Mouse (Mus musculus) liver, embryonic 14.5 days (tissue): ENCODE results near the gene Mesp2. TPM values are rescaled to one million over a fixed set of nuclear protein-coding genes. Genes with fewer than 3 reads are reported as not detected.

Source experiments
- ATAC-seq: fragments of 200-750 bp; cut with Nextera tagmentation; 2 replicates; pipeline ENCODE4 v1.8.0; 2017; ENCODE audit warnings: moderate number of reproducible peaks, mild to moderate bottlenecking, moderate library complexity; ENCODE audit not compliant: insufficient read depth
- DNase-seq, 3 experiments: peaks; one replicate each; pipeline ENCODE4 v3.0.0-alpha.2; 2012 to 2013; ENCODE audit warnings: low read depth in 3 of 3, low spot score in 3 of 3
- H3K27ac ChIP-seq: fragments of 300-500 bp; sonication (generic); 2 replicates; pipeline ENCODE4 v1.5.1; 2014; ENCODE audit warnings: moderate library complexity, mild to moderate bottlenecking, control low read depth, inconsistent platforms
- H3K27me3 ChIP-seq: fragments of 300-500 bp; sonication (generic); 2 replicates; pipeline ENCODE4 v1.6.1; 2014; ENCODE audit warnings: mild to moderate bottlenecking, low read length, moderate library complexity; ENCODE audit not compliant: control insufficient read depth, insufficient read depth
- H3K36me3 ChIP-seq: fragments of 300-500 bp; sonication (generic); replicated peaks from 2 replicates; pipeline ENCODE4 v1.6.1; 2014; ENCODE audit warnings: low read depth; ENCODE audit not compliant: control insufficient read depth, insufficient read depth
- H3K4me1 ChIP-seq, 2 experiments: fragments of 200-500 bp in 1 of 2; fragments of 300-500 bp in 1 of 2; sonication (generic) in 1 of 2; replicated peaks; 2 replicates each; pipeline ENCODE4 v1.6.1; 2012 to 2014; ENCODE audit warnings: antibody characterized with exemption in 1 of 2, inconsistent platforms in 1 of 2, low read length in 1 of 2; ENCODE audit not compliant: control insufficient read depth in 2 of 2, insufficient read depth in 2 of 2
- H3K4me2 ChIP-seq: fragments of 300-500 bp; sonication (generic); 2 replicates; pipeline ENCODE4 v1.6.1; 2014; ENCODE audit warnings: low read depth, mild to moderate bottlenecking, control low read depth, moderate library complexity
- H3K4me3 ChIP-seq, 2 experiments: fragments of 200-500 bp in 1 of 2; fragments of 300-500 bp in 1 of 2; sonication (generic) in 1 of 2; 2 replicates each; pipeline ENCODE4 v1.5.1; 2012 to 2014; ENCODE audit warnings: low read depth in 2 of 2, low read length in 2 of 2, mild to moderate bottlenecking in 2 of 2, control low read depth in 1 of 2, inconsistent platforms in 1 of 2, moderate library complexity in 1 of 2; ENCODE audit not compliant: insufficient read depth in 1 of 2
- H3K9ac ChIP-seq: fragments of 300-500 bp; sonication (generic); replicated peaks from 2 replicates; pipeline ENCODE4 v1.6.1; 2014; ENCODE audit warnings: mild to moderate bottlenecking, control low read depth, moderate library complexity
- H3K9me3 ChIP-seq: fragments of 300-500 bp; sonication (generic); 2 replicates; pipeline ENCODE4 v1.6.1; 2016; ENCODE audit warnings: low read length, mixed read lengths; ENCODE audit not compliant: control insufficient read depth
- CTCF ChIP-seq: IDR thresholded peaks from 2 replicates; pipeline ENCODE4 v1.5.1; 2016; ENCODE audit warnings: antibody characterized with exemption, low read depth, control low read depth
- EP300 ChIP-seq: IDR thresholded peaks from 2 replicates; pipeline ENCODE4 v1.6.1; 2016; ENCODE audit warnings: antibody characterized with exemption, low read depth
- WGBS: fragments of 180-500 bp; shearing (Covaris S2); extraction: QIAGEN DNeasy Blood & Tissue Kit; methylation state at CpG from one replicate; pipeline ENCODE4 v1.1.7; 2014; ENCODE audit not compliant: insufficient replicate concordance; 5-methylcytosine and 5-hydroxymethylcytosine counted together
- polyA plus RNA-seq, 2 experiments: library from polyadenylated mRNA; depleted of rRNA in 1 of 2; stranded (reverse) in 1 of 2; unstranded in 1 of 2; fragments of >200 nt; fragmentation: Nextera tagmentation in 1 of 2; extraction: Ambion mirVana in 1 of 2; gene quantifications; 2 replicates each; pipeline versions ENCODE4 v1.2.1 to v1.2.3; 2012 to 2014

Gene Mesp2
- polyA plus RNA-seq, 2 experiments, result 0.04 to 0.06 TPM

DNA sequence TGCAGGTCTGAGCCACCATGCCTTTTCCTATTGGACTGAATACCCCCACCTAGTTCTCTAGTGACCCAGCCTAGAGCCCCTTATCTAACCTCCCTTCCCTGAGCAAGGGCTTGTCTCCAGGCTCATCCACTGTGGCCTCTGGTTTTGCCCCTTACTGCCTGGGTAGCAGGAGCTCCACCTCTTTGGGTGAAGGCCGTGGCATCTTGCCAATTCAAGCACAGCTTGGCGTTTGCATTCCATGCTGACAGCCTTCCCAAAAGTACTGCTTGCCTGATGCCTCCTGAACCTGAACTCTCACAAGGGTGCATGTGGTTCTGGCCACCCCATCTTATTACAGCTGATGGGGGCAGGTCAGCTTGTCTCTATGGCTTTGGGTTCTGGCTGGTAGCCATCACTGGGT lies 6.6 kb upstream of the Mesp2 start:
- Histone ChIP-seq H3K9me3 (no peaks in the 10 kb centered on the region), H3K36me3 (no peaks in the 10 kb centered on the region), H3K27me3 (no peaks in the 10 kb centered on the region), H3K27ac (no peak overlapping the region), H3K4me2 (no peak overlapping the region), H3K4me3 (no peak overlapping the region), H3K9ac (no peak overlapping the region), H3K4me1 (no peaks in the 10 kb centered on the region)
- no peak for ATAC-seq
- DNase-seq, result no peak
- no peak for TF ChIP-seq EP300
- TF ChIP-seq CTCF, result no peak
- 57% methylated on average over 2 of the region's 2 CpGs for WGBS

DNA sequence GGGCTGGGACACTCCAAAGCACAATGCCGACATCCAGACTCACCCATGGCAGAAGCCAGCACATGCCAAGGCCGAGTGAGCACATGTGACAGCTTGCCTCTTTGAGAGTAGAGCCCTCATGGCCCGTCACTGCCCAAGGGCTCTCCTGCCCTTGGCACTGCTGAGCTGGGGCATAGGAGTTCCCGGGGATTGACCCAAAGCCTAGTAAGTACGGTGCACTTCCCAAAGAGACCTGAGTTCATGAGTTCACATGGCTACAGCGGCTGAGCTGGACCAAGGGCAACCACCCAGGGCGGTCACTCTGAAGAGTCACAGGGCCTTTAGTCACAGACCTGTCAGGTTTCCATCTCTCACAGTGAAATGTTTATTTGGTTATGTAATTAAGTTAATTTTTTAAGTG lies 2.0 kb upstream of the Mesp2 start:
- no peak for TF ChIP-seq CTCF
- TF ChIP-seq EP300, result no peak
- no peak overlapping the region for H3K27ac ChIP-seq
- H3K4me1 ChIP-seq, result no peaks in the 10 kb centered on the region
- no peak overlapping the region for H3K9ac ChIP-seq
- H3K4me3 ChIP-seq, result no peak overlapping the region
- no peak for DNase-seq
- no peak for ATAC-seq
- no peaks in the 10 kb centered on the region for H3K9me3 ChIP-seq
- H3K36me3 ChIP-seq, result no peaks in the 10 kb centered on the region
- no peak overlapping the region for H3K4me2 ChIP-seq
- H3K27me3 ChIP-seq, result peaks cover 6% of the 10 kb centered on the region
- WGBS, result 61% methylated on average over 7 of the region's 7 CpGs

DNA sequence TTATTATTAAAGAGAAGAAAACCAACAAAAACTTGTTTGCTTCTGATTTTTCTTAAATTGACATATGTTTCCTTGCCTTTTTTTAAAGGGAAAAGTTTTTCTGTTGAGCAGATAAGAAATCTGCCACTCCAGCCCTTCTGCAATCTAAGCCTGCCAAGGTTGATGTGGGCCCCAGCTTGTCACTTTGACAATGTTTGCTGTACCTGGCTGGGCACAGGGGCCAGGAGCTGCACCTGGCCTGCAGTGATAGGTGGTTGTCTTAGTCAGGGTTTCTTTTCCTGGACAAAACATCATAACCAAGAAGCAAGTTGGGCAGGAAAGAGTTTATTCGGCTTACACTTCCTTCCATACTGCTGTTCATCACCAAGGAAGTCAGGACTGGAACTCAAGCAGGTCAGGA lies 2.9 kb downstream of the Mesp2 start:
- no peak for ATAC-seq
- no peak overlapping the region for H3K9ac ChIP-seq
- no peak for TF ChIP-seq CTCF
- no peak for TF ChIP-seq EP300
- no peaks in the 10 kb centered on the region for H3K36me3 ChIP-seq
- H3K4me3 ChIP-seq, result no peak overlapping the region
- H3K4me1 ChIP-seq, result no peaks in the 10 kb centered on the region
- no peak for DNase-seq
- no peak overlapping the region for H3K27ac ChIP-seq
- no peaks in the 10 kb centered on the region for H3K9me3 ChIP-seq
- WGBS, result 41% methylated on average over 1 of the region's 1 CpGs
- H3K4me2 ChIP-seq, result no peak overlapping the region
- H3K27me3 ChIP-seq, result peaks cover 6% of the 10 kb centered on the region

- Histone ChIP-seq H3K27me3 (no peaks in the 10 kb centered on the region), H3K4me2 (no peak overlapping the region), H3K4me3 (no peak overlapping the region), H3K9me3 (no peaks in the 10 kb centered on the region), H3K36me3 (no peaks in the 10 kb centered on the region), H3K27ac (no peak overlapping the region), H3K4me1 (peaks cover 0 to 5% of the 10 kb centered on the region in 2 experiments; a peak in 2 of 4 replicates), H3K9ac (no peak overlapping the region)
- 12% methylated on average over 6 of the region's 6 CpGs for WGBS
- ATAC-seq, result no peak
- no peak for DNase-seq
- TF ChIP-seq CTCF (no peak), EP300 (no peak)
Measured at GRCm38 (mm10) chr7:79818321-79818720, 7.8 kb downstream of the Mesp2 start.

GRCm38 (mm10) chr7:79819515-79819914 lies 9.0 kb downstream of the Mesp2 start:
- no peak overlapping the region for H3K27ac ChIP-seq
- no peaks in the 10 kb centered on the region for H3K9me3 ChIP-seq
- peaks cover 0 to 5% of the 10 kb centered on the region in 2 experiments; a peak in 2 of 4 replicates for H3K4me1 ChIP-seq
- H3K27me3 ChIP-seq, result no peaks in the 10 kb centered on the region
- ATAC-seq (no peak), DNase-seq (no peak)
- H3K4me3 ChIP-seq, result no peak overlapping the region
- 11% methylated on average over 4 of the region's 4 CpGs for WGBS
- no peaks in the 10 kb centered on the region for H3K36me3 ChIP-seq
- H3K4me2 ChIP-seq, result no peak overlapping the region
- no peak overlapping the region for H3K9ac ChIP-seq
- TF ChIP-seq CTCF (no peak), EP300 (no peak)

- Histone ChIP-seq H3K4me2 (no peak overlapping the region), H3K36me3 (no peaks in the 10 kb centered on the region), H3K9me3 (no peaks in the 10 kb centered on the region), H3K4me1 (peaks cover 0 to 5% of the 10 kb centered on the region in 2 experiments; a peak in 2 of 4 replicates), H3K27ac (no peak overlapping the region), H3K27me3 (no peaks in the 10 kb centered on the region), H3K4me3 (no peak overlapping the region), H3K9ac (no peak overlapping the region)
- DNase-seq (no peak), ATAC-seq (no peak)
- TF ChIP-seq EP300 (no peak), CTCF (no peak)
- WGBS, result 55% methylated on average over 11 of the region's 11 CpGs
Measured at GRCm38 (mm10) chr7:79819996-79820395, 9.5 kb downstream of the Mesp2 start.
